Mouse (Mus musculus): Measurements from ENCODE around the gene Csnk1g2.

GRCm38 (mm10) chr10:80679556-80680259 is 57.1 kb downstream of the Csnk1g2 start:
- TF ChIP-seq CTCF (conservative IDR thresholded peaks at IDR 0.05; ENCODE audit: low read length): no peak
- no peak for TF ChIP-seq POU5F1 (IDR thresholded peaks at IDR 0.05; ENCODE audit: borderline replicate concordance, low read length)
